Mouse (Mus musculus) spleen, adult 2 months (tissue): ENCODE data around the gene Lrrc1.

Experiments used
- CTCF ChIP-seq: fragments of 200-500 bp; IDR thresholded peaks from 2 replicates; pipeline ENCODE4 v1.5.1; 2011; ENCODE audit warnings: mild to moderate bottlenecking, inconsistent platforms; ENCODE audit not compliant: insufficient read depth, insufficient read length, insufficient replicate concordance; ENCODE audit errors: extremely low read depth
- POLR2A ChIP-seq: fragments of 200-500 bp; IDR thresholded peaks from 2 replicates; pipeline ENCODE4 v1.6.1; 2011; ENCODE audit warnings: low read depth, low read length, inconsistent platforms

DNA sequence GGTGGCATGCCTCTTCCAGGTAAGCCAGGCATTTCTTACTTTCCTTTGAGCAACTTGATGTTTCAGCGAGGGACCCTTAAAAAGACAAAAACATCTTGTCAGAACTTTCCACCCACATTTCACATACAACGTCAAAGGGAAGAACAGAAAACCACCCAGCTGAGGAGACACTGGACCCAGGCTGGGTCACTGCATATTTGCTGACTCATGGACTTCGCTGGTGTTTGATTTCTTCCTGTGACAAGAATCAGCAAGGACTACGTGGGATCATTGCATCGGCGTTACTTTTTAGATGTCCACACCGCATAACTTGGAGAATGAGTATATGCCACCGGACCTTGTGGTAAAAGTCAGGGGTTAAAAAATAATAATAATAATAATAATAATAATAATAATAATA, 155.7 kb downstream of the Lrrc1 start:
- TF ChIP-seq CTCF: no peak
- no peak for TF ChIP-seq POLR2A
